Comparison of ENCODE assay signal across 8 mouse cellular contexts in the genomic region with DNA sequence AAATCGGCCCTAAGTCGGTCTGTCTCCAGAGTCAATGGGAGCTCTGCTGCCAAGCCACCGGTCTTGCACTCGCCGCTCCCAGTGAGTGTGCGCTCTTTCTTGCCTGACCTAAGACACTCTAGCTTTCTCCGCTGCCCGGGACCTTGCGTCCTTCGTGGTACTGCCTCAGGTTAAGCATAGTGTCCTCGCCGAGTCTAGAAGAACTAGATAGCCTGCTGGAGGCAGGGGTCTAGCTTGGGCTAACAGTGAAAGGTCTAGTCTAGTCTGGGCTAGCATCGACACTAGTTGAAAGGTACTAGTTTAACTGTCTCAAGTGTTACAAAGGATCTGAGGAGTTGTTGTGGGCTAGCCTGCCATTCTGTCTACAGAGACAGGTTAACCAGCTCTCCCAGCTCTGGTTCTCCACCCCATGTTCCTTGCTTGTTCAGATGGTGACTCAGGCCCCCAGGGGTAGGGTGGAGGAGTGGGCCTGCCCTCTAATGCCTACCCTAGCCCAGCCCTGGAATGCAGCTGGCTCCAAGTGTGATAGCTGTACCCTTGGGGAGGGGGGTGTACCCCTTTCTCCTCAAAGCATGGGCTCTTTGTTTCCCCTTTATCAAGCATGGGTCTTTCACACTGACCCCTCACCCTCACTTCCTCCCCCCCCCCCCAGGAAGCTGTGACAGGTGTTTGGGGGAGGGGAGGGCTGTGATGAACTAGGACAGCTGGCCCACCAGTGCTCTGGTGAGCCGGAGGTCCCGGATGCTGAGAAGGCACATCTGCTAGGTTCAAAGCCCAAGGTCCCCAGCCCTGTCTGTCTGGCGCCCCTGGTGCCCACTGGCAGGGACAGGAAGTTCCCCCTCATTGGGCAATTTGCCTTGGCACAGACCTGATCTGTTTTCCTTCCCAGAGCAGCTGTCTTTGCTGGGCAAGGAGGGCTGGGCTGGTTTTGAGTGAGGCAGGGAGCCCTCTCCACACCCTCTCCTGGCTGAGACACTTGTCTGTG. TPM values are rescaled to one million over a fixed set of nuclear protein-coding genes. Genes with fewer than 3 reads are reported as not detected.
A peak's percentile ranks its signal among the peaks of the same experiment; 100 is the strongest.
DNase-seq lines count a peak whose midpoint lies in the region; ATAC-seq lines count a peak whose summit lies in the region.

Gene Plcb3 (minus strand): TSS at position 934 of the 985 bp plus-strand sequence.

- WGBS in forebrain, embryonic 11.5 days = under 1% methylated on average over 16 of the region's 16 CpGs
- WGBS in lung, embryonic 15.5 days = under 1% methylated on average over 16 of the region's 16 CpGs

- H3K27me3 ChIP-seq in forebrain, embryonic 11.5 days (ENCODE audit: control insufficient read depth, insufficient read depth, low read length) = no peaks in the 10 kb centered on the region
- no peaks in the 10 kb centered on the region for H3K27me3 ChIP-seq in lung, embryonic 15.5 days

- no peaks in the 10 kb centered on the region; the same call in 1 of the 2 replicates for H3K36me3 ChIP-seq in forebrain, embryonic 11.5 days (ENCODE audit: control insufficient read depth, insufficient read depth, low read length)
- peaks cover 19% of the 10 kb centered on the region; the same call in 1 of the 2 replicates for H3K36me3 ChIP-seq in lung, embryonic 15.5 days

- no peak for ATAC-seq in forebrain, embryonic 11.5 days (replicated peaks; ENCODE audit: low FRiP score)
- no peak for ATAC-seq in lung, embryonic 15.5 days (ENCODE audit: borderline replicate concordance, extremely low read depth, low FRiP score, low TSS enrichment)
- ATAC-seq in neutrophil, adult 5-6 weeks (ENCODE audit: extremely low read depth, insufficient number of reproducible peaks, low FRiP score, poor library complexity, severe bottlenecking) = no peak

- peak within 1 kb of the TSS; percentile 86 for H3K4me3 ChIP-seq in forebrain, embryonic 11.5 days (ENCODE audit: low read depth, low read length)
- H3K4me3 ChIP-seq in lung, embryonic 15.5 days = peak within 1 kb of the TSS; percentile 66

- peaks cover 24% of the 10 kb centered on the region for H3K4me1 ChIP-seq in forebrain, embryonic 11.5 days (replicated peaks; ENCODE audit: control insufficient read depth, insufficient read depth, low read length)
- peaks cover 39% of the 10 kb centered on the region for H3K4me1 ChIP-seq in lung, embryonic 15.5 days

- DNase-seq in CD8-positive naive resting alpha-beta T cell, adult 2 months (ENCODE audit: low read depth in 2 of 2, low spot score in 2 of 2) = peak; percentile 54 to 55
- peak; percentile 51 to 52 for DNase-seq in adrenal gland, adult 18-20 months (ENCODE audit: low spot score in 2 of 2)
- DNase-seq in forebrain, embryonic 11.5 days (ENCODE audit: low spot score) = peak; percentile 82
- peak; percentile 61 to 72 for DNase-seq in heart, postnatal 14 days
- DNase-seq in layer of hippocampus, adult 18-20 months (ENCODE audit: low spot score in 2 of 2) = peak in 1 of 2 experiments; percentile 63
- DNase-seq in urinary bladder, postnatal 36 days (ENCODE audit: low spot score in 2 of 2) = peak; percentile 60 to 79

- peak within 1 kb of the TSS; percentile 92 for H3K4me2 ChIP-seq in forebrain, embryonic 11.5 days (ENCODE audit: low read depth, low read length, severe bottlenecking)
- peak within 1 kb of the TSS; percentile 86 for H3K4me2 ChIP-seq in lung, embryonic 15.5 days

- H3K9ac ChIP-seq in forebrain, embryonic 11.5 days (ENCODE audit: low read length) = peak within 1 kb of the TSS; percentile 94
- peak within 1 kb of the TSS; percentile 63 for H3K9ac ChIP-seq in lung, embryonic 15.5 days

- peak within 1 kb of the TSS; percentile 90 for H3K27ac ChIP-seq in forebrain, embryonic 11.5 days (ENCODE audit: low read depth, low read length)
- H3K27ac ChIP-seq in lung, embryonic 15.5 days = peak within 1 kb of the TSS; percentile 84

- H3K9me3 ChIP-seq in forebrain, embryonic 11.5 days (ENCODE audit: control insufficient read depth, low read length) = no peaks in the 10 kb centered on the region
- no peaks in the 10 kb centered on the region for H3K9me3 ChIP-seq in lung, embryonic 15.5 days

- intact Hi-C loops in heart, postnatal 14 days (cut with DNase I) = no loop called here

RNA-seq across cellular contexts. Expression of gene Plcb3, which starts in this region (rescaled TPM):
- 10 to 100 TPM; 34.1 to 43.9 TPM for total RNA-seq in adrenal gland, adult 18-20 months (2021)
- 21.2 and 24.1 TPM in 2 replicates for polyA plus RNA-seq in forebrain, embryonic 11.5 days (2014; fragmentation: Nextera tagmentation; extraction: Ambion mirVana)
- 10 to 100 TPM; 16.2 to 16.8 TPM for total RNA-seq in heart, postnatal 14 days (2021)
- 10 to 100 TPM; 13.3 to 14.4 TPM for total RNA-seq in layer of hippocampus, adult 18-20 months (2021)
- 53.5 and 53.9 TPM in 2 replicates for polyA plus RNA-seq in lung, embryonic 15.5 days (2015; fragmentation: Nextera tagmentation; extraction: Ambion mirVana)
- 12.5 and 13.6 TPM in 2 replicates for total RNA-seq in neutrophil, adult 5-6 weeks (2017)
